Mouse (Mus musculus) intestine, postnatal 0 days (tissue): Measurements from ENCODE around the gene P2rx2. TPM values are rescaled to one million over a fixed set of nuclear protein-coding genes. Genes with fewer than 3 reads are reported as not detected.

Experiments used
- ATAC-seq: fragments of 200-750 bp; cut with Nextera tagmentation; 2 replicates; pipeline ENCODE4 v1.8.0; 2017; ENCODE audit warnings: mild to moderate bottlenecking, moderate TSS enrichment, moderate library complexity
- H3K27ac ChIP-seq: fragments of 300-500 bp; sonication (generic); 2 replicates; pipeline ENCODE4 v1.5.1; 2014; ENCODE audit warnings: mild to moderate bottlenecking, low read depth, low read length, moderate library complexity
- H3K27me3 ChIP-seq: fragments of 300-500 bp; sonication (generic); replicated peaks from 2 replicates; pipeline ENCODE4 v1.6.1; 2014; ENCODE audit warnings: low read length, mixed read lengths; ENCODE audit not compliant: control insufficient read depth, insufficient read depth
- H3K36me3 ChIP-seq: fragments of 300-500 bp; sonication (generic); 2 replicates; pipeline ENCODE4 v1.6.1; 2014; ENCODE audit warnings: mild to moderate bottlenecking, moderate library complexity; ENCODE audit not compliant: control insufficient read depth, insufficient read depth
- H3K4me1 ChIP-seq: fragments of 300-500 bp; sonication (generic); replicated peaks from 2 replicates; pipeline ENCODE4 v1.6.1; 2014; ENCODE audit warnings: antibody characterized with exemption, low read length, mixed read lengths; ENCODE audit not compliant: control insufficient read depth, insufficient read depth
- H3K4me2 ChIP-seq: fragments of 300-500 bp; sonication (generic); replicated peaks from 2 replicates; pipeline ENCODE4 v1.6.1; 2014; ENCODE audit warnings: low read depth, mild to moderate bottlenecking, moderate library complexity
- H3K4me3 ChIP-seq: fragments of 300-500 bp; sonication (generic); 2 replicates; pipeline ENCODE4 v1.5.1; 2014; ENCODE audit warnings: low read depth, low read length
- H3K9ac ChIP-seq: fragments of 300-500 bp; sonication (generic); 2 replicates; pipeline ENCODE4 v1.6.1; 2014; ENCODE audit warnings: mild to moderate bottlenecking, low read depth, low read length
- H3K9me3 ChIP-seq: fragments of 300-500 bp; sonication (generic); 2 replicates; pipeline ENCODE4 v1.6.1; 2016; ENCODE audit warnings: mixed run types; ENCODE audit not compliant: control insufficient read depth
- CTCF ChIP-seq: sonication (generic); IDR thresholded peaks from 2 replicates; pipeline ENCODE4 v1.5.1; 2016; ENCODE audit warnings: low read depth, mild to moderate bottlenecking, control low read depth, antibody characterized with exemption, moderate library complexity
- WGBS: fragments of 180-500 bp; shearing (Covaris S2); extraction: QIAGEN DNeasy Blood & Tissue Kit; methylation state at CpG from one replicate; pipeline ENCODE4 v1.1.7; 2014; 5-methylcytosine and 5-hydroxymethylcytosine counted together
- polyA plus RNA-seq: library from polyadenylated mRNA; unstranded; fragments of >200 nt; fragmentation: Nextera tagmentation; extraction: Ambion mirVana; gene quantifications from 2 replicates; pipeline ENCODE4 v1.2.1, GENCODE M21; 2015

Gene P2rx2
- polyA plus RNA-seq, 1 experiment from 2014 or later: 1.6 TPM

- WGBS: 83% methylated on average over 4 of the region's 4 CpGs
- Histone ChIP-seq H3K36me3 (no peaks in the 10 kb centered on the region), H3K27me3 (peaks cover 12% of the 10 kb centered on the region), H3K27ac (no peak overlapping the region), H3K4me1 (no peaks in the 10 kb centered on the region), H3K9me3 (no peaks in the 10 kb centered on the region), H3K4me3 (no peak overlapping the region), H3K9ac (no peak overlapping the region), H3K4me2 (no peak overlapping the region)
- ATAC-seq: no peak
- no peak for TF ChIP-seq CTCF
Measured at GRCm38 (mm10) chr5:110345553-110345952, 2.5 kb upstream of the P2rx2 start.

- no peak within 1 kb of the TSS for H3K4me2 ChIP-seq
- no peak for ATAC-seq
- no peaks in the 10 kb centered on the region for H3K9me3 ChIP-seq
- TF ChIP-seq CTCF: no peak
- no peak within 1 kb of the TSS for H3K27ac ChIP-seq
- WGBS: 60% methylated on average over 4 of the region's 4 CpGs
- no peak within 1 kb of the TSS for H3K9ac ChIP-seq
- no peak within 1 kb of the TSS for H3K4me3 ChIP-seq
- H3K27me3 ChIP-seq: peaks cover 12% of the 10 kb centered on the region
- no peaks in the 10 kb centered on the region for H3K4me1 ChIP-seq
- no peaks in the 10 kb centered on the region for H3K36me3 ChIP-seq
Measured at GRCm38 (mm10) chr5:110344524-110344923, 1.5 kb upstream of the P2rx2 start, which contains the start of gene Lrcol1. TSS of gene Lrcol1 (plus strand) at chr5:110344730.

- peaks cover 28% of the 10 kb centered on the region for H3K36me3 ChIP-seq
- no peak for ATAC-seq
- H3K27ac ChIP-seq: no peak overlapping the region
- no peak overlapping the region for H3K4me2 ChIP-seq
- H3K4me1 ChIP-seq: no peaks in the 10 kb centered on the region
- WGBS: 89% methylated on average over 2 of the region's 2 CpGs
- no peak overlapping the region for H3K4me3 ChIP-seq
- H3K27me3 ChIP-seq: peaks cover 12% of the 10 kb centered on the region
- no peak for TF ChIP-seq CTCF
- no peak overlapping the region for H3K9ac ChIP-seq
- no peaks in the 10 kb centered on the region for H3K9me3 ChIP-seq
Measured at GRCm38 (mm10) chr5:110338792-110339191, 4.2 kb downstream of the P2rx2 start.

GRCm38 (mm10) chr5:110330508-110330907 is 12.5 kb downstream of the P2rx2 start:
- 65% methylated on average over 3 of the region's 3 CpGs for WGBS

GRCm38 (mm10) chr5:110313127-110313526 is 29.9 kb downstream of the P2rx2 start:
- no peaks in the 10 kb centered on the region for H3K9me3 ChIP-seq
- WGBS: 94% methylated on average over 3 of the region's 3 CpGs
- TF ChIP-seq CTCF: no peak
- H3K9ac ChIP-seq: no peak overlapping the region
- no peaks in the 10 kb centered on the region for H3K4me1 ChIP-seq
- ATAC-seq: no peak
- no peak overlapping the region for H3K4me3 ChIP-seq
- H3K27ac ChIP-seq: no peak overlapping the region
- no peak overlapping the region for H3K4me2 ChIP-seq
- H3K36me3 ChIP-seq: peaks cover 22% of the 10 kb centered on the region; the same call in 1 of the 2 replicates
- no peaks in the 10 kb centered on the region for H3K27me3 ChIP-seq

More at GRCm38 (mm10) chr5:110330508-110330907, 12.5 kb downstream of the P2rx2 start:
- no peak for ATAC-seq
- Histone ChIP-seq H3K9me3 (no peaks in the 10 kb centered on the region), H3K4me3 (no peak overlapping the region), H3K27me3 (no peaks in the 10 kb centered on the region), H3K9ac (no peak overlapping the region), H3K4me2 (no peak overlapping the region), H3K4me1 (no peaks in the 10 kb centered on the region), H3K36me3 (peaks cover 32% of the 10 kb centered on the region), H3K27ac (no peak overlapping the region)
- TF ChIP-seq CTCF: no peak

GRCm38 (mm10) chr5:110308861-110309260 is 34.2 kb downstream of the P2rx2 start:
- TF ChIP-seq CTCF: no peak
- Histone ChIP-seq H3K4me1 (no peaks in the 10 kb centered on the region), H3K36me3 (peaks cover 22% of the 10 kb centered on the region; the same call in 1 of the 2 replicates), H3K9me3 (no peaks in the 10 kb centered on the region), H3K9ac (no peak overlapping the region), H3K4me2 (no peak overlapping the region), H3K27ac (no peak overlapping the region), H3K27me3 (no peaks in the 10 kb centered on the region), H3K4me3 (no peak overlapping the region)
- 90% methylated on average over 7 of the region's 7 CpGs for WGBS
- ATAC-seq: no peak

- no peaks in the 10 kb centered on the region for H3K27me3 ChIP-seq
- H3K36me3 ChIP-seq: peaks cover 39% of the 10 kb centered on the region
- H3K9me3 ChIP-seq: no peaks in the 10 kb centered on the region
- no peak for ATAC-seq
- H3K4me3 ChIP-seq: no peak overlapping the region
- 86% methylated on average over 2 of the region's 2 CpGs for WGBS
- no peak overlapping the region for H3K27ac ChIP-seq
- H3K4me1 ChIP-seq: no peaks in the 10 kb centered on the region
- no peak for TF ChIP-seq CTCF
- no peak overlapping the region for H3K9ac ChIP-seq
- no peak overlapping the region for H3K4me2 ChIP-seq
Measured at GRCm38 (mm10) chr5:110300591-110300990, 42.4 kb downstream of the P2rx2 start.
